Mouse (Mus musculus) testis, adult 2 months (tissue): ENCODE measurements around the gene Rhof.

ENCODE experiments used
- CTCF ChIP-seq: fragments of 200-500 bp; IDR thresholded peaks from 2 replicates; pipeline ENCODE4 v1.5.1; 2012; ENCODE audit warnings: low read depth, mild to moderate bottlenecking, inconsistent platforms, low read length, moderate library complexity; ENCODE audit not compliant: control insufficient read depth, insufficient read depth, insufficient replicate concordance
- POLR2A ChIP-seq: fragments of 200-500 bp; IDR thresholded peaks from 2 replicates; pipeline ENCODE4 v1.6.1; 2012; ENCODE audit warnings: low read depth, mild to moderate bottlenecking, inconsistent platforms, low read length, moderate library complexity; ENCODE audit not compliant: control insufficient read depth

DNA sequence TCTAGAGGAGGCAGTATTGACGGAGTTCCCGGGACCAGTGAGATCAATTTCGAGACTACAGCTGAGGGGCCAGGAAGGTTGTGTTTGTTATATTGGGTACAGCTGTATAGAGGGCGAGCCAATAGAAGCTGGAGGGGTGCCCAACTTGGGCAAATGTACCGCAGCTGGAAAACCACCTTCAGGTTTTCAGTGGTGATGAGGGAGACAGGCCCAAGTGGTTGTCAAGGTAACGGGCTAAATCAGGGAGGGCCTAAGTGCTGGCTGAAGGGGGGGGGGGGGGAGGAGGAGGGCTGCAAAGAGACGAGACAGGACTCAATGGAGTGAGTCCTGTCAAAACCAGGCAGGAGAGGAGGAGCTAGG is 1.3 kb upstream of the Rhof start:
- no peak for TF ChIP-seq CTCF
- no peak for TF ChIP-seq POLR2A
